ENCODE assay signal across 36 mouse cellular contexts in the genomic region with DNA sequence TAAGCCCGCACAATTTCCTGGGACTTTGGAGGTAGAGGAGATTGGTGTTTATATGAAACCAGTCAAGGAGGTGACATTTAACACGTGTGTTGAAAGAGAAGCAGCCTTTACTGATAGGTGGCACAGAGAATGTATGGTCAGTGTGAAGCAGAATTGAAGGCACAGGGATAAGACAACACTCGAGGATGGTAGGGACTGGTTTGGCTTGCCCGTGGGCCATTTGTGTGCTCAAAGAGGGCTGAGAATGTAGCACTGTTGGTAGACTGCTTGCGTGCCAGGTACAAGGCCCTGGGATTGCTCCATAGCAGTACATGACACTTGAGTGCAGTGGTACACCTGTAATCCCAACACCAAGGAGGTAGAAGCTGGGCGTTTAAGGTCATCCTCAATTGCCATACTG. TPM values are rescaled to one million over a fixed set of nuclear protein-coding genes. Genes with fewer than 3 reads are reported as not detected.
"Had no signal": no experiment of that assay in that cellular context is flagged by ENCODE, and none has a peak within 500 bp of the region (broad histone marks: within the 10 kb centered on the region; RNA-seq: fewer than 3 reads in every experiment).

No protein-coding gene starts in this region.

- H3K9me3 ChIP-seq: embryonic facial prominence, embryonic 10.5 days; embryonic facial prominence, embryonic 12.5 days; embryonic facial prominence, embryonic 13.5 days; embryonic facial prominence, embryonic 15.5 days; forebrain, embryonic 10.5 days; forebrain, embryonic 12.5 days; forebrain, embryonic 13.5 days; forebrain, embryonic 15.5 days had no signal

- DNase-seq: cerebellum, adult 2 months; cerebellum, adult 8-10 months; cerebellum, adult 9-10 months; cerebellum, adult 9-11 months; cerebellum, postnatal 10 days; cerebellum, postnatal 14 days; cerebellum, postnatal 25 days; cerebellum, postnatal 36 days; embryo, embryonic 11 days; forebrain, postnatal 0 days; gastrocnemius, adult 2 months; gastrocnemius, postnatal 10 days; gastrocnemius, postnatal 14 days; gastrocnemius, postnatal 25 days; gastrocnemius, postnatal 36 days; heart, adult 18-20 months; heart, adult 2 months had no signal

- H3K4me3 ChIP-seq: embryonic facial prominence, embryonic 10.5 days; embryonic facial prominence, embryonic 12.5 days; embryonic facial prominence, embryonic 13.5 days; embryonic facial prominence, embryonic 15.5 days; erythroblast, embryonic 14.5 days; forebrain, embryonic 10.5 days; forebrain, embryonic 12.5 days; forebrain, embryonic 13.5 days; forebrain, embryonic 15.5 days; gastrocnemius, adult 2 months; heart, adult 2 months had no signal

- H3K27me3 ChIP-seq: embryonic facial prominence, embryonic 12.5 days; embryonic facial prominence, embryonic 13.5 days; embryonic facial prominence, embryonic 15.5 days; forebrain, embryonic 12.5 days; forebrain, embryonic 13.5 days; forebrain, embryonic 15.5 days had no signal

- ATAC-seq: forebrain, embryonic 13.5 days; forebrain, embryonic 14.5 days; forebrain, embryonic 15.5 days; forebrain, embryonic 16.5 days; forebrain, postnatal 0 days had no signal

- H3K4me2 ChIP-seq: embryonic facial prominence, embryonic 12.5 days; embryonic facial prominence, embryonic 13.5 days; embryonic facial prominence, embryonic 15.5 days; forebrain, embryonic 12.5 days; forebrain, embryonic 13.5 days; forebrain, embryonic 15.5 days had no signal

- H3K27ac ChIP-seq: embryonic facial prominence, embryonic 10.5 days; embryonic facial prominence, embryonic 12.5 days; embryonic facial prominence, embryonic 13.5 days; embryonic facial prominence, embryonic 15.5 days; forebrain, embryonic 10.5 days; forebrain, embryonic 12.5 days; forebrain, embryonic 13.5 days; forebrain, embryonic 15.5 days; gastrocnemius, adult 2 months; heart, adult 2 months had no signal

- H3K9ac ChIP-seq: embryonic facial prominence, embryonic 12.5 days; embryonic facial prominence, embryonic 13.5 days; embryonic facial prominence, embryonic 15.5 days; forebrain, embryonic 12.5 days; forebrain, embryonic 13.5 days; forebrain, embryonic 15.5 days; forebrain, postnatal 0 days had no signal

RNA-seq across cellular contexts. Expression of a gene that starts 16.5 kb away (rescaled TPM):
- total RNA-seq: gastrocnemius, adult 18-20 months; gastrocnemius, adult 2 months; gastrocnemius, adult 8-10 months; gastrocnemius, postnatal 10 days; gastrocnemius, postnatal 14 days; gastrocnemius, postnatal 25 days; gastrocnemius, postnatal 36 days; gastrocnemius, postnatal 4 days; heart, adult 18-20 months; heart, adult 2 months had no signal
- polyA plus RNA-seq: embryonic facial prominence, embryonic 13.5 days; erythroblast, embryonic 14.5 days; forebrain, embryonic 10.5 days; forebrain, embryonic 11.5 days; heart, adult 2 months had no signal

RNA-seq across cellular contexts. Expression of a gene that starts 35.2 kb away (rescaled TPM):
- polyA plus RNA-seq: erythroblast, embryonic 14.5 days had no signal

RNA-seq across cellular contexts. Expression of a gene that starts 46.8 kb away (rescaled TPM):
- total RNA-seq: common myeloid progenitor, adult 5-6 weeks; gastrocnemius, adult 18-20 months; gastrocnemius, adult 8-10 months; gastrocnemius, postnatal 25 days; gastrocnemius, postnatal 36 days; granulocyte monocyte progenitor cell, adult 5-6 weeks; heart, adult 18-20 months; heart, adult 2 months had no signal
- polyA plus RNA-seq: cortical plate, adult 2 months; embryonic facial prominence, embryonic 10.5 days; embryonic facial prominence, embryonic 11.5 days; embryonic facial prominence, embryonic 13.5 days; erythroblast, embryonic 14.5 days; forebrain, embryonic 11.5 days; forebrain, embryonic 13.5 days; heart, adult 2 months had no signal
